Mouse (Mus musculus) myocyte (in vitro differentiated cells): Measurements from ENCODE around the gene Tspan13. TPM values are rescaled to one million over a fixed set of nuclear protein-coding genes. Genes with fewer than 3 reads are reported as not detected.

Experiments
- H3K27me3 ChIP-seq: one replicate; pipeline ENCODE4 v1.6.1; 2011; ENCODE audit not compliant: control insufficient read depth, insufficient read depth, insufficient read length
- H3K36me3 ChIP-seq: one replicate; pipeline ENCODE4 v1.6.1; 2011; ENCODE audit not compliant: control insufficient read depth, insufficient read depth
- H3K4me2 ChIP-seq: one replicate; pipeline ENCODE4 v1.6.1; 2011; ENCODE audit warnings: low read depth, control low read depth
- H3K4me3 ChIP-seq: one replicate; pipeline ENCODE4 v1.5.1; 2011; ENCODE audit warnings: mild to moderate bottlenecking, control low read depth, moderate library complexity
- H3K79me2 ChIP-seq: one replicate; pipeline ENCODE4 v1.6.1; 2011; ENCODE audit not compliant: control insufficient read depth, insufficient read depth
- H3ac ChIP-seq: one replicate; pipeline ENCODE4 v1.6.1; 2011; ENCODE audit not compliant: control insufficient read depth, insufficient read length
- CEBPB ChIP-seq: IDR thresholded peaks from 2 replicates; pipeline ENCODE4 v1.6.1; 2011; ENCODE audit warnings: mild to moderate bottlenecking, moderate library complexity; ENCODE audit not compliant: poor library complexity, insufficient read depth, severe bottlenecking
- E2F4 ChIP-seq: IDR thresholded peaks from one replicate; pipeline ENCODE4 v1.6.1; 2011; ENCODE audit warnings: mild to moderate bottlenecking, control low read depth, moderate library complexity; ENCODE audit not compliant: insufficient read depth
- MAX ChIP-seq: IDR thresholded peaks from one replicate; pipeline ENCODE4 v1.6.1; 2011; ENCODE audit warnings: low read depth, mild to moderate bottlenecking, control low read depth
- MYOD1 ChIP-seq, 3 experiments: IDR thresholded peaks; one replicate each; pipeline ENCODE4 v1.6.1; 2011; ENCODE audit warnings: control low read depth in 2 of 3, low read depth in 2 of 3, mild to moderate bottlenecking in 2 of 3, moderate library complexity in 1 of 3; ENCODE audit not compliant: insufficient read length in 2 of 3, control insufficient read depth in 1 of 3
- MYOG ChIP-seq, 3 experiments: IDR thresholded peaks; one replicate each; pipeline ENCODE4 v1.6.1; 2011; ENCODE audit warnings: control low read depth in 2 of 3, low read depth in 2 of 3, mild to moderate bottlenecking in 2 of 3; ENCODE audit not compliant: insufficient read length in 2 of 3, control insufficient read depth in 1 of 3, insufficient read depth in 1 of 3
- POLR2A ChIP-seq: IDR thresholded peaks from one replicate; pipeline ENCODE4 v1.6.1; 2011; ENCODE audit warnings: low read depth, mild to moderate bottlenecking, control low read depth, moderate library complexity; ENCODE audit not compliant: insufficient read length
- POLR2AphosphoS2 ChIP-seq: IDR thresholded peaks from one replicate; pipeline ENCODE4 v1.6.1; 2011; ENCODE audit warnings: low read depth, control low read depth; ENCODE audit not compliant: insufficient read length
- REST ChIP-seq: IDR thresholded peaks from one replicate; pipeline ENCODE4 v1.6.1; 2011; ENCODE audit warnings: mild to moderate bottlenecking, control low read depth, moderate library complexity; ENCODE audit not compliant: insufficient read depth, insufficient read length
- SRF ChIP-seq: IDR thresholded peaks from one replicate; pipeline ENCODE4 v1.6.1; 2011; ENCODE audit warnings: low read depth; ENCODE audit not compliant: control insufficient read depth, insufficient read length
- TCF12 ChIP-seq: IDR thresholded peaks from one replicate; pipeline ENCODE4 v1.6.1; 2011; ENCODE audit warnings: mild to moderate bottlenecking, control low read depth; ENCODE audit not compliant: poor library complexity, insufficient read depth, severe bottlenecking
- TCF3 ChIP-seq: IDR thresholded peaks from one replicate; pipeline ENCODE4 v1.6.1; 2011; ENCODE audit warnings: low read depth, control low read depth; ENCODE audit not compliant: insufficient read length
- USF1 ChIP-seq: IDR thresholded peaks from one replicate; pipeline ENCODE4 v1.6.1; 2011; ENCODE audit warnings: low read depth, mild to moderate bottlenecking, control low read depth, moderate library complexity
- polyA plus RNA-seq: library from polyadenylated mRNA; unstranded; fragments of >200 nt; fragmentation: generic; extraction: Trizol; gene quantifications from one replicate; pipeline ENCODE4 v1.2.1, GENCODE M21; 2012; ENCODE audit warnings: missing spikeins

Tspan13 gene
- polyA plus RNA-seq, 1 experiment: 7.6 TPM

DNA sequence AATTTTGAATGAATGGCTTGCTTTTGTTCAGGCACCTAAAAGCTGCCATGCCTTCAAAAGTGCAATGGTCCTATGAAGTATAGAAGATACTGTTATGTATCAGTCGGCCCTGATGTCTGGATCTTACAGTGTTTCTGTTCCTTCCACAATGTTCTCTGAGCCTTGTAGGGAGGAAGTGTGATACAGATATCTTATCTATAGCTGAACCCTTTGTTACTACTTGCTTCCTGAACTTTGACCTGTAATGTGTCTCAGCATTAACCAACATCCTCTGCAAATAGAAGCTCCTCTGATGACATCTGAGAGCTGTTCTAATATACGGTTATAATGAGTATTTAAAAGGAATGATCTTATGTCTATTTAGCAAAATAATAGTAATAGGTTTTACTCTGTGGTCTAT lies 15.4 kb upstream of the Tspan13 start:
- Histone ChIP-seq H3K4me2 (no peak overlapping the region), H3K79me2 (no peaks in the 10 kb centered on the region), H3K36me3 (no peaks in the 10 kb centered on the region), H3K27me3 (no peaks in the 10 kb centered on the region), H3K4me3 (no peak overlapping the region), H3ac (no peak overlapping the region)
- TF ChIP-seq REST (no peak), POLR2AphosphoS2 (no peak), POLR2A (no peak), TCF3 (no peak), E2F4 (no peak), SRF (no peak), MYOD1 (IDR thresholded peaks at IDR 0.05; ENCODE audit: control insufficient read depth in 1 of 3, insufficient read length in 2 of 3, low read depth in 2 of 3) (no peak)

DNA sequence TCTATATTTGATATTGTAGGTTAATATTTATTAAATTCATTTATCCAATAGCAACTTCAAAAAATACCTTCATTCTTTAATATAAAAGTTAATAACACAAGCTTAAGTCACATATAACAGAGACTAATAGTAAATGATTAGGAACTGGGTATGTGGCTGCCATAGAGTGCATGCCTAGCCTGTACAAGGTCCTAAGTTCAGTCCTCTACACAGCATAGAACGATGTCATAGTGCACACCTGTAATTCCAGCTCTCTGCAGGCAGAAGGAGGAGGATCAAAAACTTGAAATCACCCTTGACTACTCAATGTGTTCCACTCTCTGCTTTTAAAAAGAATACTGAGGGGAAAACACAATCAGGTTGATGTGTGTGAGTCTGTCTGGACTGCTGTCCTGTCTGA lies 8.0 kb upstream of the Tspan13 start:
- H3K4me3 ChIP-seq: no peak overlapping the region
- no peaks in the 10 kb centered on the region for H3K36me3 ChIP-seq
- no peak overlapping the region for H3ac ChIP-seq
- TF ChIP-seq MYOD1 (IDR thresholded peaks at IDR 0.05; ENCODE audit: control insufficient read depth in 1 of 3, insufficient read length in 2 of 3, low read depth in 2 of 3) (no peak), CEBPB (no peak), POLR2A (no peak), POLR2AphosphoS2 (no peak), USF1 (no peak), E2F4 (no peak), MAX (no peak), TCF3 (no peak), SRF (no peak), MYOG (IDR thresholded peaks at IDR 0.05; ENCODE audit: control insufficient read depth in 1 of 3, insufficient read depth in 1 of 3, insufficient read length in 2 of 3, low read depth in 2 of 3) (no peak), TCF12 (no peak)
- H3K4me2 ChIP-seq: no peak overlapping the region
- no peaks in the 10 kb centered on the region for H3K27me3 ChIP-seq
- H3K79me2 ChIP-seq: no peaks in the 10 kb centered on the region

DNA sequence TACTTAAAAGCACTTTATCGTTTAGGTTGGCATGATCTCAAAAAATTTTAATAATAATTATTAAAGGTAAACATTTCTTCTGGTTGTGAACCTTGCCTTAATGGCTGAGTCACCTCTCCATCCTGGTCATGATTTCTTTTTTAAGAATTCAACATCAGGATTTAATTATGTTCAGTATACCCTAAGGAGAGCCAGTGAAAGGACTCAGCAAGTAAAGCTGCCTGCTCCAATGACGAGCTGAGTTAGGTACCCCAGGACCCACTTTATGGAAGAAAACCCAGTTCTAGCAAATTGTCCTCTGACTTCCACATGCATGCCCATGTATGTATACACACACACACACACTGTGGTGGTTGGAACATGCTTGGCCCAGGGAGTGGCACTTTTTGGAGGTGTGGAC lies 5.3 kb upstream of the Tspan13 start:
- Histone ChIP-seq H3K79me2 (no peaks in the 10 kb centered on the region), H3ac (no peak overlapping the region), H3K27me3 (peaks cover under 1% of the 10 kb centered on the region), H3K4me3 (no peak overlapping the region), H3K4me2 (no peak overlapping the region), H3K36me3 (no peaks in the 10 kb centered on the region)
- TF ChIP-seq USF1 (no peak), TCF12 (no peak)

DNA sequence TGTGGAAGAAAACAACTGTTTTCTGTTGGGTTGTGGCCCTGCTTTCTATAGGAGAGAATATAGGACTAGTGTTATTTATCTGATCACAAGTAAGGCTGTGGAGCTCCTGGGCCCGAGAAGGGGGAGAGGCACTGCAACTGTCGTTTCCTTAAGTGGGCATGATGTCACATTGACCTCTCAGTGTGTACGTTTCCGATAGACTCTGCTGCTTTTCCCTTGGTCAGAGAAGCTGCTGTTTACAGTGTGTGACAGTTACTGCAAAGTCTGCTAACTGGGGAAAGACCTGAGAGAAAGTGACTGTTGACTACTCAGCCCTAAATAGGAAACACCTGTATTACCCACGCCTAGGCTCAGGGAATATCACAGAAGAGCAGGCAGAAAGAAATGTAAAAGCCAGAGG lies 3.9 kb upstream of the Tspan13 start:
- Histone ChIP-seq H3K79me2 (no peaks in the 10 kb centered on the region), H3K4me3 (no peak overlapping the region), H3K36me3 (no peaks in the 10 kb centered on the region), H3K27me3 (peaks cover 7% of the 10 kb centered on the region), H3K4me2 (no peak overlapping the region), H3ac (no peak overlapping the region)
- no peak for TF ChIP-seq TCF12

DNA sequence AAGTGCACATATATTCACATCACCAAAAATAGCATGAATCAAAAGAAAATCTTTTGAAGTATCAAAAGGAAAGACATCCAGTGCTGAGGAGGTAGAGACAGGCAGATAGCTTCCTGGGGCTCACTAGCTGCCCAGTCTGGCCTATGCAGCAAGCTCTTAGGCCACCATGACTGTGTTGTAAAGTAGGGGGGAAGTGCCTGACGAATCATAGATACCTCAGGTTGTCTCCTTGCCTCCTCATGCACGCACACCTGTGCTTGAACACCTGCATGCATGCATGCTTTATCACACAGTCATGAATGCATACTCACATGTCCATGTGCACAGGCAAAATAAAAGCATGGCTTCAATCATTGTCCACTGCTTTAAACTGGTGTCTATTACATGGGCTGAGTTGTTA lies 2.4 kb upstream of the Tspan13 start:
- Histone ChIP-seq H3K4me2 (no peak overlapping the region), H3K4me3 (no peak overlapping the region), H3ac (no peak overlapping the region), H3K79me2 (no peaks in the 10 kb centered on the region), H3K27me3 (peaks cover 7% of the 10 kb centered on the region), H3K36me3 (no peaks in the 10 kb centered on the region)
- TF ChIP-seq USF1 (no peak), MAX (no peak), POLR2A (no peak), REST (no peak), E2F4 (no peak), TCF3 (no peak), MYOG (IDR thresholded peaks at IDR 0.05; ENCODE audit: control insufficient read depth in 1 of 3, insufficient read depth in 1 of 3, insufficient read length in 2 of 3, low read depth in 2 of 3) (no peak), CEBPB (no peak), SRF (no peak), MYOD1 (IDR thresholded peaks at IDR 0.05; ENCODE audit: control insufficient read depth in 1 of 3, insufficient read length in 2 of 3, low read depth in 2 of 3) (no peak), TCF12 (no peak), POLR2AphosphoS2 (no peak)

DNA sequence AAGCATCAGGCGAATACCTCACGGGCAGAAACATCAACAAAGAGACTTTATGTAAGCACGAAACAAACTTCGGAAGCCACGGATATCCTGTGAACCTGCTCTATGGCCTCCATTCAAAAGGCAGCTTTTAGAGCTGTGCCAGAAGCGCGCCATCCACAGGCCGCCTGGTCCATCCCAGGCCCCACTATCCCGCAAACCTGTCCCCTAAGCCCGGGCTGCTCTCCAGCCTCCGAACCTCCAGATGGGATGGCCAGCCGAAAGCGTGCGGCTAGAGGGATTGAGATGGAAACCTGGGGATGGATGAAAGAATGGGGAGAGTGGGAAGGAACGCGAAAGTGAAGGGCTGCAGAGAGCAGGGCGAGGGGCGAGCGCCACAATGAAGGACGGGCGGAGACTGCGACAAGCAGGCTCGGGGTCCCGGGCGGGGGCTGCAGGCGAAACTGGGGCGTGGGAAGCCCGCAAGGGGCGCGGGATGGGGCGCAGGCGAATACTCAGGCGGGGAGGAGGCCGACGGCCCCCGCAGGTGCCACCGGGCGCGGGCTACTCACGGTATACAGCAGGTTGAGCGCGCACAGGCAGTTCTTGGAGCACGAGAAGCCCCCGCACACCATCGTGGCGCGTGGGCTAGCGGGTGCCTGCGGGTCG lies 475 bp downstream of the Tspan13 start:
- TF ChIP-seq USF1 (no peak), CEBPB (no peak), TCF12 (no peak), MYOG (IDR thresholded peaks at IDR 0.05; ENCODE audit: control insufficient read depth in 1 of 3, insufficient read depth in 1 of 3, insufficient read length in 2 of 3, low read depth in 2 of 3) (no peak), POLR2AphosphoS2 (no peak), E2F4 (no peak), MYOD1 (IDR thresholded peaks at IDR 0.05; ENCODE audit: control insufficient read depth in 1 of 3, insufficient read length in 2 of 3, low read depth in 2 of 3) (no peak), MAX (no peak), SRF (no peak), REST (no peak), TCF3 (no peak), POLR2A (no peak)
- H3K27me3 ChIP-seq: peaks cover 7% of the 10 kb centered on the region
- no peaks in the 10 kb centered on the region for H3K79me2 ChIP-seq
- peak overlapping the region; percentile 16 for H3K4me3 ChIP-seq
- peak overlapping the region; percentile 78 for H3K4me2 ChIP-seq
- no peaks in the 10 kb centered on the region for H3K36me3 ChIP-seq
- no peak overlapping the region for H3ac ChIP-seq
